Mouse (Mus musculus) brain, embryonic 14.5 days (tissue): ENCODE measurements around the gene Plekha7.

ENCODE experiments used
- CTCF ChIP-seq: fragments of 200-500 bp; IDR thresholded peaks from 2 replicates; pipeline ENCODE4 v1.5.1; 2012; ENCODE audit warnings: inconsistent platforms, mild to moderate bottlenecking, moderate library complexity, borderline replicate concordance; ENCODE audit not compliant: insufficient read depth, insufficient read length; ENCODE audit errors: extremely low read depth
- POLR2A ChIP-seq: fragments of 200-500 bp; IDR thresholded peaks from 2 replicates; pipeline ENCODE4 v1.6.1; 2012; ENCODE audit warnings: mild to moderate bottlenecking, inconsistent platforms, borderline replicate concordance; ENCODE audit not compliant: poor library complexity, insufficient read depth, insufficient read length, severe bottlenecking; ENCODE audit errors: extremely low read depth

- TF ChIP-seq CTCF (no peak), POLR2A (no peak)
Observed at GRCm38 (mm10) chr7:116191138-116191537, 117.0 kb downstream of the Plekha7 start.
